Mouse (Mus musculus): Measurements from ENCODE around the gene Cd3g. TPM values are rescaled to one million over a fixed set of nuclear protein-coding genes. Genes with fewer than 3 reads are reported as not detected.

Gene Cd3g
- polyA plus RNA-seq, 1 experiment from 2014 or later = not detected

- peak; percentile 34 for ATAC-seq (ENCODE audit: insufficient number of reproducible peaks, low FRiP score)
- Histone ChIP-seq H3K4me3 (peak overlapping the region; percentile 81), H3K36me3 (peaks cover 14% of the 10 kb centered on the region), H3K4me1 (replicated peaks) (peaks cover 14% of the 10 kb centered on the region), H3K27me3 (replicated peaks) (peaks cover 9% of the 10 kb centered on the region), H3K9me3 (replicated peaks) (no peaks in the 10 kb centered on the region), H3K9ac (peak overlapping the region; percentile 54), H3K4me2 (peak overlapping the region; percentile 77), H3K27ac (ENCODE audit: poor library complexity, severe bottlenecking) (no peak overlapping the region)
- WGBS = 12% methylated on average over 10 of the region's 10 CpGs
Measured at GRCm38 (mm10) chr9:44965833-44966466, 14.3 kb downstream of the Cd3g start.

- Histone ChIP-seq H3K36me3 (peaks cover 18% of the 10 kb centered on the region), H3K4me1 (replicated peaks) (peaks cover 14% of the 10 kb centered on the region), H3K27me3 (replicated peaks) (peaks cover 4% of the 10 kb centered on the region), H3K4me2 (peak within 1 kb of the TSS; percentile 97), H3K27ac (ENCODE audit: poor library complexity, severe bottlenecking) (no peak within 1 kb of the TSS), H3K4me3 (peak within 1 kb of the TSS; percentile 81), H3K9me3 (replicated peaks) (no peaks in the 10 kb centered on the region), H3K9ac (peak within 1 kb of the TSS; percentile 85)
- under 1% methylated on average over 39 of the region's 39 CpGs for WGBS
- ATAC-seq (ENCODE audit: insufficient number of reproducible peaks, low FRiP score) = peak; percentile 96
Measured at GRCm38 (mm10) chr9:44965126-44965832, 15.0 kb downstream of the Cd3g start, which contains the start of gene Ube4a. Ube4a (minus strand) TSS chr9:44965600.

GRCm38 (mm10) chr9:44954432-44954831 is 25.8 kb downstream of the Cd3g start:
- H3K36me3 ChIP-seq = peaks cover 73% of the 10 kb centered on the region

GRCm38 (mm10) chr9:44947836-44948235 is 32.4 kb downstream of the Cd3g start:
- no peaks in the 10 kb centered on the region for H3K9me3 ChIP-seq (replicated peaks)
- H3K27me3 ChIP-seq (replicated peaks) = no peaks in the 10 kb centered on the region
- H3K4me1 ChIP-seq (replicated peaks) = no peaks in the 10 kb centered on the region
- 94% methylated on average over 5 of the region's 5 CpGs for WGBS
- H3K9ac ChIP-seq = no peak overlapping the region
- H3K27ac ChIP-seq (ENCODE audit: poor library complexity, severe bottlenecking) = no peak overlapping the region
- H3K36me3 ChIP-seq = peaks cover 88% of the 10 kb centered on the region
- no peak overlapping the region for H3K4me3 ChIP-seq
- no peak overlapping the region for H3K4me2 ChIP-seq
- ATAC-seq (ENCODE audit: insufficient number of reproducible peaks, low FRiP score) = no peak

More at GRCm38 (mm10) chr9:44954432-44954831, 25.8 kb downstream of the Cd3g start:
- no peak for ATAC-seq (ENCODE audit: insufficient number of reproducible peaks, low FRiP score)
- no peak overlapping the region for H3K4me2 ChIP-seq
- H3K4me3 ChIP-seq = no peak overlapping the region
- H3K9me3 ChIP-seq (replicated peaks) = no peaks in the 10 kb centered on the region
- no peak overlapping the region for H3K27ac ChIP-seq (ENCODE audit: poor library complexity, severe bottlenecking)
- WGBS = 85% methylated on average over 3 of the region's 3 CpGs
- no peak overlapping the region for H3K9ac ChIP-seq
- H3K4me1 ChIP-seq (replicated peaks) = no peaks in the 10 kb centered on the region
- H3K27me3 ChIP-seq (replicated peaks) = no peaks in the 10 kb centered on the region

- H3K36me3 ChIP-seq = peaks cover 89% of the 10 kb centered on the region
- H3K4me2 ChIP-seq = no peak overlapping the region
- no peaks in the 10 kb centered on the region for H3K9me3 ChIP-seq (replicated peaks)
- H3K27ac ChIP-seq (ENCODE audit: poor library complexity, severe bottlenecking) = no peak overlapping the region
- H3K4me3 ChIP-seq = no peak overlapping the region
- 86% methylated on average over 7 of the region's 7 CpGs for WGBS
- H3K4me1 ChIP-seq (replicated peaks) = peaks cover 6% of the 10 kb centered on the region
- no peak overlapping the region for H3K9ac ChIP-seq
- no peak for ATAC-seq (ENCODE audit: insufficient number of reproducible peaks, low FRiP score)
- H3K27me3 ChIP-seq (replicated peaks) = no peaks in the 10 kb centered on the region
Measured at GRCm38 (mm10) chr9:44946185-44946695, 34.0 kb downstream of the Cd3g start.

- Histone ChIP-seq H3K9ac (no peak overlapping the region), H3K4me1 (replicated peaks) (peaks cover 6% of the 10 kb centered on the region), H3K4me3 (no peak overlapping the region), H3K4me2 (no peak overlapping the region), H3K27ac (ENCODE audit: poor library complexity, severe bottlenecking) (no peak overlapping the region), H3K36me3 (peaks cover 84% of the 10 kb centered on the region), H3K9me3 (replicated peaks) (no peaks in the 10 kb centered on the region), H3K27me3 (replicated peaks) (no peaks in the 10 kb centered on the region)
- ATAC-seq (ENCODE audit: insufficient number of reproducible peaks, low FRiP score) = no peak
- WGBS = 89% methylated on average over 4 of the region's 4 CpGs
Measured at GRCm38 (mm10) chr9:44942421-44942820, 37.8 kb downstream of the Cd3g start.

- 66% methylated on average over 4 of the region's 4 CpGs for WGBS
- ATAC-seq (ENCODE audit: insufficient number of reproducible peaks, low FRiP score) = no peak
- Histone ChIP-seq H3K9ac (no peak overlapping the region), H3K36me3 (peaks cover 84% of the 10 kb centered on the region), H3K4me2 (no peak overlapping the region), H3K4me3 (no peak overlapping the region), H3K9me3 (replicated peaks) (no peaks in the 10 kb centered on the region), H3K27me3 (replicated peaks) (no peaks in the 10 kb centered on the region), H3K4me1 (replicated peaks) (peaks cover 6% of the 10 kb centered on the region), H3K27ac (ENCODE audit: poor library complexity, severe bottlenecking) (no peak overlapping the region)
Measured at GRCm38 (mm10) chr9:44941756-44942155, 38.5 kb downstream of the Cd3g start.

GRCm38 (mm10) chr9:44921543-44921942 is 58.7 kb downstream of the Cd3g start:
- H3K4me1 ChIP-seq (replicated peaks) = 0 out of 2 replicates have a peak, but pooled peaks cover 4% of the 10 kb centered on the region
- peak overlapping the region; percentile 97 for H3K4me3 ChIP-seq
- H3K27ac ChIP-seq (ENCODE audit: poor library complexity, severe bottlenecking) = no peak overlapping the region
- H3K9ac ChIP-seq = no peak overlapping the region
- 69% methylated on average over 2 of the region's 2 CpGs for WGBS
- H3K36me3 ChIP-seq = peaks cover 13% of the 10 kb centered on the region
- H3K9me3 ChIP-seq (replicated peaks) = no peaks in the 10 kb centered on the region
- no peak for ATAC-seq (ENCODE audit: insufficient number of reproducible peaks, low FRiP score)
- peak overlapping the region; percentile 80 for H3K4me2 ChIP-seq
- H3K27me3 ChIP-seq (replicated peaks) = no peaks in the 10 kb centered on the region

- peak overlapping the region; percentile 97 for H3K4me3 ChIP-seq
- H3K9ac ChIP-seq = peak overlapping the region; percentile 60
- H3K9me3 ChIP-seq (replicated peaks) = no peaks in the 10 kb centered on the region
- H3K4me1 ChIP-seq (replicated peaks) = 0 out of 2 replicates have a peak, but pooled peaks cover 4% of the 10 kb centered on the region
- ATAC-seq (ENCODE audit: insufficient number of reproducible peaks, low FRiP score) = peak; percentile 75; the same call in 1 of the 2 replicates
- H3K36me3 ChIP-seq = peaks cover 13% of the 10 kb centered on the region
- WGBS = under 1% methylated on average over 8 of the region's 8 CpGs
- peak overlapping the region; percentile 94 for H3K27ac ChIP-seq (ENCODE audit: poor library complexity, severe bottlenecking)
- H3K27me3 ChIP-seq (replicated peaks) = no peaks in the 10 kb centered on the region
- H3K4me2 ChIP-seq = peak overlapping the region; percentile 80
Measured at GRCm38 (mm10) chr9:44921123-44921468, 59.1 kb downstream of the Cd3g start.

GRCm38 (mm10) chr9:44920374-44921122 is 59.7 kb downstream of the Cd3g start, which contains the start of gene Atp5l:
Atp5l (minus strand) TSS chr9:44920742.
- H3K9me3 ChIP-seq (replicated peaks) = no peaks in the 10 kb centered on the region
- no peaks in the 10 kb centered on the region for H3K27me3 ChIP-seq (replicated peaks)
- peaks cover 9% of the 10 kb centered on the region for H3K36me3 ChIP-seq
- H3K27ac ChIP-seq (ENCODE audit: poor library complexity, severe bottlenecking) = peak within 1 kb of the TSS; percentile 94
- H3K9ac ChIP-seq = peak within 1 kb of the TSS; percentile 99
- peak within 1 kb of the TSS; percentile 97 for H3K4me3 ChIP-seq
- peak within 1 kb of the TSS; percentile 80 for H3K4me2 ChIP-seq
- peaks cover 4% of the 10 kb centered on the region; the same call in 1 of the 2 replicates for H3K4me1 ChIP-seq (replicated peaks)
- under 1% methylated on average over 48 of the region's 48 CpGs for WGBS
- peak; percentile 88 for ATAC-seq (ENCODE audit: insufficient number of reproducible peaks, low FRiP score)

GRCm38 (mm10) chr9:44919606-44920005 is 60.6 kb downstream of the Cd3g start:
- Histone ChIP-seq H3K4me1 (replicated peaks) (peaks cover 10% of the 10 kb centered on the region), H3K27me3 (replicated peaks) (no peaks in the 10 kb centered on the region), H3K9ac (peak overlapping the region; percentile 99), H3K4me3 (peak overlapping the region; percentile 97), H3K9me3 (replicated peaks) (no peaks in the 10 kb centered on the region), H3K36me3 (peaks cover 9% of the 10 kb centered on the region), H3K27ac (ENCODE audit: poor library complexity, severe bottlenecking) (no peak overlapping the region), H3K4me2 (peak overlapping the region; percentile 80)
- no peak for ATAC-seq (ENCODE audit: insufficient number of reproducible peaks, low FRiP score)
- 31% methylated on average over 2 of the region's 2 CpGs for WGBS

All from heart, embryonic 12.5 days (tissue).